18 mouse cellular contexts compared by ENCODE assay signal in the genomic region with DNA sequence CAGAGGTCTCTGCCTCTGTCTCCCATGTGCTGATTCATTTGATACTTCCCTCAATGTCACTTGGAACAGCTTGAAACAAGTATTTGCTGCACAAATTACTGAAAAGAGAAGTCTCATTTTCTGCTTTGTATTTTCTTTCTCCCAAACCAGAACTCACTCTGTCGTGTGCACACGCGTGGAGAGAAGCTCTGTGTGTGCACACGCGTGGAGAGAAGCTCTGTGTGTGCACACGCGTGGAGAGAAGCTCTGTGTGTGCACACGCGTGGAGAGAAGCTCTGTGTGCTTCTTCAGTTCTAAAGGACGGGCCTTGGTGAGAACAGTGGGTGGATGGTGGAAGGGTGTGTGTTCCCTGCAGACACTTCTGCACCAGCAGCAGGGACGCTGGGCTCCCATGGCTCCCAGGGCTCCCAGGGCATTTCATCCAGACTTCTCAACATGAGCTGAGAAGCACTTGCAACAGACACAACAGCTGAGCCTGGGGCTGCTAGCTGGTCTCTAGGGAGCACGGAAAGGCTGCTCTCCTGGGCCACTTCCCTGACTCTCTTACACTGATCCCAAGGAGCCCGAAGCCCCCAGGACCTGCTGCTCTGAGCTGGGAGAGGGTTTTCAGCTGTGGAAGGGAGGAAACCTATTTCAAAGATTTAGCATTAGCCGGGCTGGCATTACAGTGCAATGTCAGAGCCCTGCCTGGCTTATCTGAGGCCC. TPM values are rescaled to one million over a fixed set of nuclear protein-coding genes. Genes with fewer than 3 reads are reported as not detected.
DNase-seq lines count a peak whose midpoint lies in the region; ATAC-seq and TF ChIP-seq lines count a peak whose summit lies in the region.
"Had no signal": no experiment of that assay in that cellular context is flagged by ENCODE, and none has a peak within 500 bp of the region (broad histone marks: within the 10 kb centered on the region; RNA-seq: fewer than 3 reads in every experiment).

No protein-coding gene starts in this region.

- intact Hi-C loops in gastrocnemius, adult 2 months (cut with DNase I): no loop called here
- intact Hi-C loops in left cerebral cortex, postnatal 4 days (cut with DNase I): no loop called here

- H3K9ac ChIP-seq in embryonic facial prominence, embryonic 14.5 days (ENCODE audit: low read depth, low read length): no peak overlapping the region
- H3K9ac ChIP-seq in hindbrain, embryonic 13.5 days: no peak overlapping the region
- H3K9ac ChIP-seq in hindbrain, embryonic 14.5 days: no peak overlapping the region
- H3K9ac ChIP-seq: heart, embryonic 12.5 days had no signal

- WGBS in embryonic facial prominence, embryonic 14.5 days: 89% methylated on average over 14 of the region's 14 CpGs
- 94% methylated on average over 14 of the region's 14 CpGs for WGBS in embryonic facial prominence, embryonic 10.5 days
- WGBS in hindbrain, embryonic 13.5 days: 93% methylated on average over 14 of the region's 14 CpGs
- WGBS in hindbrain, embryonic 14.5 days: 96% methylated on average over 14 of the region's 14 CpGs

- H3K4me2 ChIP-seq in embryonic facial prominence, embryonic 14.5 days (ENCODE audit: low read depth, low read length): no peak overlapping the region
- H3K4me2 ChIP-seq in hindbrain, embryonic 13.5 days: no peak overlapping the region
- H3K4me2 ChIP-seq in hindbrain, embryonic 14.5 days (replicated peaks): no peak overlapping the region
- H3K4me2 ChIP-seq: heart, embryonic 12.5 days had no signal

- peak; percentile 55; the same call in 1 of the 2 replicates for ATAC-seq in embryonic facial prominence, embryonic 14.5 days (ENCODE audit: low read depth)
- no peak for ATAC-seq in hindbrain, embryonic 13.5 days (ENCODE audit: low FRiP score)
- no peak for ATAC-seq in hindbrain, embryonic 14.5 days (ENCODE audit: low FRiP score)
- ATAC-seq: forebrain, embryonic 14.5 days; hindbrain, embryonic 16.5 days; inflammation-experienced regulatory T-cells, adult 6 months; intestine, postnatal 0 days had no signal

- TF ChIP-seq CTCF in gastrocnemius, adult 2 months (IDR thresholded peaks at IDR 0.05): no peak

- H3K27me3 ChIP-seq in embryonic facial prominence, embryonic 14.5 days (replicated peaks; ENCODE audit: control insufficient read depth, insufficient read depth, low read length): no peaks in the 10 kb centered on the region
- H3K27me3 ChIP-seq in embryonic facial prominence, embryonic 10.5 days (replicated peaks; ENCODE audit: low read depth, poor library complexity, severe bottlenecking): no peaks in the 10 kb centered on the region
- no peaks in the 10 kb centered on the region for H3K27me3 ChIP-seq in hindbrain, embryonic 13.5 days
- no peaks in the 10 kb centered on the region for H3K27me3 ChIP-seq in hindbrain, embryonic 14.5 days (ENCODE audit: control insufficient read depth, insufficient read depth, low read length)
- H3K27me3 ChIP-seq: heart, embryonic 12.5 days had no signal

- DNase-seq in embryonic facial prominence, embryonic 14.5 days (ENCODE audit: low spot score): peak; percentile 26
- no peak for DNase-seq in embryonic facial prominence, embryonic 10.5 days (ENCODE audit: low spot score)
- DNase-seq in gastrocnemius, adult 2 months: no peak
- DNase-seq in gastrocnemius, adult 18-20 months (ENCODE audit: low spot score): no peak
- DNase-seq in hindbrain, embryonic 14.5 days (ENCODE audit: low spot score): no peak
- no peak for DNase-seq in left cerebral cortex, postnatal 4 days
- DNase-seq: adrenal gland, postnatal 10 days; gastrocnemius, postnatal 10 days; heart, adult 2 months; heart, postnatal 36 days; kidney, adult 9 months had no signal

- no peaks in the 10 kb centered on the region for H3K4me1 ChIP-seq in embryonic facial prominence, embryonic 14.5 days (ENCODE audit: control insufficient read depth, insufficient read depth, low read length)
- H3K4me1 ChIP-seq in embryonic facial prominence, embryonic 10.5 days: peaks cover 3% of the 10 kb centered on the region
- H3K4me1 ChIP-seq in hindbrain, embryonic 13.5 days (replicated peaks): peaks cover 5% of the 10 kb centered on the region
- 0 out of 2 replicates have a peak, but pooled peaks cover under 1% of the 10 kb centered on the region for H3K4me1 ChIP-seq in hindbrain, embryonic 14.5 days (replicated peaks; ENCODE audit: control insufficient read depth, insufficient read depth, low read length)
- peaks cover 24% of the 10 kb centered on the region for H3K4me1 ChIP-seq in brown adipose tissue, adult 24 weeks (ENCODE audit: control insufficient read depth, insufficient read depth, insufficient read length, low read length)

- H3K4me3 ChIP-seq in embryonic facial prominence, embryonic 14.5 days (ENCODE audit: low read depth, low read length): no peak overlapping the region
- H3K4me3 ChIP-seq in embryonic facial prominence, embryonic 10.5 days: no peak overlapping the region
- no peak overlapping the region for H3K4me3 ChIP-seq in gastrocnemius, adult 2 months
- no peak overlapping the region for H3K4me3 ChIP-seq in hindbrain, embryonic 13.5 days
- no peak overlapping the region for H3K4me3 ChIP-seq in hindbrain, embryonic 14.5 days (replicated peaks; ENCODE audit: low read length)
- no peak overlapping the region for H3K4me3 ChIP-seq in brown adipose tissue, adult 24 weeks (ENCODE audit: insufficient read depth, low read depth, low read length)
- H3K4me3 ChIP-seq: heart, adult 2 months; heart, embryonic 12.5 days had no signal

- peaks cover 62% of the 10 kb centered on the region for H3K36me3 ChIP-seq in embryonic facial prominence, embryonic 14.5 days (ENCODE audit: control insufficient read depth, insufficient read depth, low read length)
- peaks cover 95% of the 10 kb centered on the region for H3K36me3 ChIP-seq in embryonic facial prominence, embryonic 10.5 days (replicated peaks)
- peaks cover 82% of the 10 kb centered on the region for H3K36me3 ChIP-seq in hindbrain, embryonic 13.5 days
- H3K36me3 ChIP-seq in hindbrain, embryonic 14.5 days (replicated peaks; ENCODE audit: control insufficient read depth, insufficient read depth): peaks cover 85% of the 10 kb centered on the region

- H3K9me3 ChIP-seq in embryonic facial prominence, embryonic 14.5 days (ENCODE audit: control insufficient read depth, low read length): no peaks in the 10 kb centered on the region
- no peaks in the 10 kb centered on the region for H3K9me3 ChIP-seq in embryonic facial prominence, embryonic 10.5 days
- H3K9me3 ChIP-seq in hindbrain, embryonic 13.5 days: no peaks in the 10 kb centered on the region
- H3K9me3 ChIP-seq in hindbrain, embryonic 14.5 days (ENCODE audit: control insufficient read depth, low read length): no peaks in the 10 kb centered on the region
- H3K9me3 ChIP-seq: heart, embryonic 12.5 days had no signal

- no peak overlapping the region for H3K27ac ChIP-seq in embryonic facial prominence, embryonic 14.5 days (replicated peaks; ENCODE audit: low read depth, low read length)
- H3K27ac ChIP-seq in embryonic facial prominence, embryonic 10.5 days (replicated peaks): no peak overlapping the region
- peak overlapping the region; percentile 70 for H3K27ac ChIP-seq in gastrocnemius, adult 2 months
- H3K27ac ChIP-seq in hindbrain, embryonic 13.5 days: peak overlapping the region; percentile 12; the same call in 1 of the 2 replicates
- H3K27ac ChIP-seq in hindbrain, embryonic 14.5 days: no peak overlapping the region
- peak overlapping the region; percentile 89 for H3K27ac ChIP-seq in brown adipose tissue, adult 24 weeks (replicated peaks; ENCODE audit: low read depth, low read length)

RNA-seq across cellular contexts. Expression of a gene that starts 6.1 kb away (rescaled TPM):
- 20.9 and 25.8 TPM in 2 replicates for polyA plus RNA-seq in embryonic facial prominence, embryonic 14.5 days (2014; fragmentation: Nextera tagmentation; extraction: Ambion mirVana)
- 49.1 and 52.0 TPM in 2 replicates for polyA plus RNA-seq in embryonic facial prominence, embryonic 10.5 days (2016; fragmentation: Nextera tagmentation; extraction: Ambion mirVana)
- 1 to 10 TPM; 2.9 to 3.7 TPM for total RNA-seq in gastrocnemius, adult 2 months (2021)
- total RNA-seq in gastrocnemius, adult 18-20 months (2021): 1 to 10 TPM; 3.1 to 3.3 TPM
- polyA plus RNA-seq in hindbrain, embryonic 13.5 days (2015; fragmentation: Nextera tagmentation; extraction: Ambion mirVana): 36.5 and 41.5 TPM in 2 replicates
- polyA plus RNA-seq in hindbrain, embryonic 14.5 days (2014; fragmentation: Nextera tagmentation; extraction: Ambion mirVana): 31.7 and 32.3 TPM in 2 replicates
- polyA plus RNA-seq in brown adipose tissue, adult 24 weeks (2012; ENCODE audit: insufficient read depth, insufficient read length, missing spikeins): 10.4 and 19.3 TPM in 2 replicates
- total RNA-seq in left cerebral cortex, postnatal 4 days (2021): 10 to 100 TPM; 29.6 to 36.7 TPM

RNA-seq across cellular contexts. Expression of a gene that starts 9.9 kb away (rescaled TPM):
- polyA plus RNA-seq in embryonic facial prominence, embryonic 14.5 days (2014; fragmentation: Nextera tagmentation; extraction: Ambion mirVana): 7.7 and 9.0 TPM in 2 replicates
- 7.0 and 7.4 TPM in 2 replicates for polyA plus RNA-seq in embryonic facial prominence, embryonic 10.5 days (2016; fragmentation: Nextera tagmentation; extraction: Ambion mirVana)
- 1 to 10 TPM; 3.6 to 4.0 TPM for total RNA-seq in gastrocnemius, adult 2 months (2021)
- total RNA-seq in gastrocnemius, adult 18-20 months (2021): 10 to 100 TPM in 1 of 2 experiments, 1 to 10 TPM in 1; 3.8 to 10.7 TPM
- 7.4 and 8.0 TPM in 2 replicates for polyA plus RNA-seq in hindbrain, embryonic 13.5 days (2015; fragmentation: Nextera tagmentation; extraction: Ambion mirVana)
- polyA plus RNA-seq in hindbrain, embryonic 14.5 days (2014; fragmentation: Nextera tagmentation; extraction: Ambion mirVana): 8.7 and 10.6 TPM in 2 replicates
- polyA plus RNA-seq in brown adipose tissue, adult 24 weeks (2012; ENCODE audit: insufficient read depth, insufficient read length, missing spikeins): 7.3 and 9.1 TPM in 2 replicates
- total RNA-seq in left cerebral cortex, postnatal 4 days (2021): 1 to 10 TPM; 8.4 to 9.0 TPM

RNA-seq across cellular contexts. Expression of a gene that starts 34.2 kb away (rescaled TPM):
- 1.8 and 2.1 TPM in 2 replicates for polyA plus RNA-seq in embryonic facial prominence, embryonic 14.5 days (2014; fragmentation: Nextera tagmentation; extraction: Ambion mirVana)
- polyA plus RNA-seq in embryonic facial prominence, embryonic 10.5 days (2016; fragmentation: Nextera tagmentation; extraction: Ambion mirVana): 3.0 and 3.5 TPM in 2 replicates
- total RNA-seq in gastrocnemius, adult 2 months (2021): 1 to 10 TPM; 1.3 to 1.7 TPM
- total RNA-seq in gastrocnemius, adult 18-20 months (2021): 1 to 10 TPM; 1.5 to 2.1 TPM
- polyA plus RNA-seq in hindbrain, embryonic 13.5 days (2015; fragmentation: Nextera tagmentation; extraction: Ambion mirVana): 5.3 and 5.8 TPM in 2 replicates
- 4.1 and 4.4 TPM in 2 replicates for polyA plus RNA-seq in hindbrain, embryonic 14.5 days (2014; fragmentation: Nextera tagmentation; extraction: Ambion mirVana)
- 1.5 TPM in 1 of 2 replicates, not detected in the other for polyA plus RNA-seq in brown adipose tissue, adult 24 weeks (2012; ENCODE audit: insufficient read depth, insufficient read length, missing spikeins)
- total RNA-seq in left cerebral cortex, postnatal 4 days (2021): 10 to 100 TPM; 20.3 to 21.3 TPM

RNA-seq across cellular contexts. Expression of a gene that starts 52.6 kb away (rescaled TPM):
- 194 and 218 TPM in 2 replicates for polyA plus RNA-seq in embryonic facial prominence, embryonic 14.5 days (2014; fragmentation: Nextera tagmentation; extraction: Ambion mirVana)
- 188 and 190 TPM in 2 replicates for polyA plus RNA-seq in embryonic facial prominence, embryonic 10.5 days (2016; fragmentation: Nextera tagmentation; extraction: Ambion mirVana)
- 10 to 100 TPM; 21.4 to 31.5 TPM for total RNA-seq in gastrocnemius, adult 2 months (2021)
- 10 to 100 TPM; 25.1 to 29.4 TPM for total RNA-seq in gastrocnemius, adult 18-20 months (2021)
- 174 and 177 TPM in 2 replicates for polyA plus RNA-seq in hindbrain, embryonic 13.5 days (2015; fragmentation: Nextera tagmentation; extraction: Ambion mirVana)
- 147 and 156 TPM in 2 replicates for polyA plus RNA-seq in hindbrain, embryonic 14.5 days (2014; fragmentation: Nextera tagmentation; extraction: Ambion mirVana)
- 61.2 and 77.2 TPM in 2 replicates for polyA plus RNA-seq in brown adipose tissue, adult 24 weeks (2012; ENCODE audit: insufficient read depth, insufficient read length, missing spikeins)
- 10 to 100 TPM; 67.7 to 78.6 TPM for total RNA-seq in left cerebral cortex, postnatal 4 days (2021)

Comparison
In these comparisons a context has a peak if more than half of its experiments do, and no peak if none do; other contexts are left out.
1. H3K27ac ChIP-seq: peak in gastrocnemius, adult 2 months (single experiment), hindbrain, embryonic 13.5 days (single experiment) and brown adipose tissue, adult 24 weeks (single experiment); none in embryonic facial prominence, embryonic 14.5 days (single experiment), embryonic facial prominence, embryonic 10.5 days (single experiment) and hindbrain, embryonic 14.5 days (single experiment).